Mouse (Mus musculus) myocyte (in vitro differentiated cells): ENCODE measurements around the gene Slc1a2.

ENCODE experiments used
- CEBPB ChIP-seq: IDR thresholded peaks from 2 replicates; pipeline ENCODE4 v1.6.1; 2011; ENCODE audit warnings: mild to moderate bottlenecking, moderate library complexity; ENCODE audit not compliant: poor library complexity, insufficient read depth, severe bottlenecking
- MAX ChIP-seq: IDR thresholded peaks from one replicate; pipeline ENCODE4 v1.6.1; 2011; ENCODE audit warnings: low read depth, mild to moderate bottlenecking, control low read depth
- MYOD1 ChIP-seq, 3 experiments: IDR thresholded peaks; one replicate each; pipeline ENCODE4 v1.6.1; 2011; ENCODE audit warnings: control low read depth in 2 of 3, low read depth in 2 of 3, mild to moderate bottlenecking in 2 of 3, moderate library complexity in 1 of 3; ENCODE audit not compliant: insufficient read length in 2 of 3, control insufficient read depth in 1 of 3
- POLR2A ChIP-seq: IDR thresholded peaks from one replicate; pipeline ENCODE4 v1.6.1; 2011; ENCODE audit warnings: low read depth, mild to moderate bottlenecking, control low read depth, moderate library complexity; ENCODE audit not compliant: insufficient read length
- POLR2AphosphoS2 ChIP-seq: IDR thresholded peaks from one replicate; pipeline ENCODE4 v1.6.1; 2011; ENCODE audit warnings: low read depth, control low read depth; ENCODE audit not compliant: insufficient read length
- REST ChIP-seq: IDR thresholded peaks from one replicate; pipeline ENCODE4 v1.6.1; 2011; ENCODE audit warnings: mild to moderate bottlenecking, control low read depth, moderate library complexity; ENCODE audit not compliant: insufficient read depth, insufficient read length
- USF1 ChIP-seq: IDR thresholded peaks from one replicate; pipeline ENCODE4 v1.6.1; 2011; ENCODE audit warnings: low read depth, mild to moderate bottlenecking, control low read depth, moderate library complexity

DNA sequence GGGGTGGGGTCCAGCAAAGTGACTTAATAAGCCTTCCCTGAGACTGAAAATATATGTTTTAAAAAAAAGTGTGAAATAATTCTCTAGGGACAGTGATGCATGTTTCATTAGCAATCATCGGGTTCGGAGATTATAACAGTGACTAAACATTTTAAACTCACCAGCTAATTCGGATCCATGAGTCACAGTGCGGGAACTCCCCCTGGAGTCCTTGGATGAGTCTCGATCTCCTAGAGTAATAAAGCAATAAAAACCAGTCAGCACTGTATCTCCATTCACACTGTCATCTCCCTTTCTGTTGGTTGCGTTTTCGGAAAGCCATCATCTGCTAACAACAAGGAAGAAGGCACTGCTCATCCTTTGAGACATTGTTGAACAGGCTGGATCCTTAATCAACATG lies 169.9 kb downstream of the Slc1a2 start:
- TF ChIP-seq POLR2A, result no peak
- no peak for TF ChIP-seq REST
- TF ChIP-seq CEBPB, result no peak
- TF ChIP-seq MAX, result no peak
- TF ChIP-seq USF1, result no peak
- no peak for TF ChIP-seq POLR2AphosphoS2
- no peak for TF ChIP-seq MYOD1 (IDR thresholded peaks at IDR 0.05; ENCODE audit: control insufficient read depth in 1 of 3, insufficient read length in 2 of 3, low read depth in 2 of 3)
